Mouse (Mus musculus) liver, embryonic 13.5 days (tissue): ENCODE measurements at regions not wholly inside any gene's neighbourhood (a gene's known extent, or its start where the extent isn't known, plus 50 kb on each side); places are given as distances from the start of the nearest gene placed in this dataset.

Source experiments
- ATAC-seq: fragments of 200-750 bp; cut with Nextera tagmentation; 2 replicates; pipeline ENCODE4 v1.8.0; 2017; ENCODE audit warnings: low read depth, mild to moderate bottlenecking, moderate number of reproducible peaks, moderate library complexity
- DNase-seq: peaks from one replicate; pipeline ENCODE4 v3.0.0; 2022
- H3K27ac ChIP-seq: fragments of 300-500 bp; sonication (generic); 2 replicates; pipeline ENCODE4 v1.5.1; 2015; ENCODE audit warnings: moderate library complexity, mild to moderate bottlenecking, inconsistent platforms
- H3K27me3 ChIP-seq: fragments of 300-500 bp; sonication (generic); 2 replicates; pipeline ENCODE4 v1.6.1; 2015; ENCODE audit warnings: mild to moderate bottlenecking, inconsistent platforms
- H3K36me3 ChIP-seq: fragments of 300-500 bp; sonication (generic); 2 replicates; pipeline ENCODE4 v1.6.1; 2015; ENCODE audit warnings: mild to moderate bottlenecking, inconsistent platforms
- H3K4me1 ChIP-seq: fragments of 300-500 bp; sonication (generic); replicated peaks from 2 replicates; pipeline ENCODE4 v1.6.1; 2015; ENCODE audit warnings: inconsistent platforms
- H3K4me2 ChIP-seq: fragments of 300-500 bp; sonication (generic); 2 replicates; pipeline ENCODE4 v1.6.1; 2015; ENCODE audit warnings: inconsistent platforms, mild to moderate bottlenecking, moderate library complexity
- H3K4me3 ChIP-seq: fragments of 300-500 bp; sonication (generic); replicated peaks from 2 replicates; pipeline ENCODE4 v1.5.1; 2015; ENCODE audit warnings: mild to moderate bottlenecking, inconsistent platforms
- H3K9ac ChIP-seq: fragments of 300-500 bp; sonication (generic); 2 replicates; pipeline ENCODE4 v1.6.1; 2015; ENCODE audit warnings: mild to moderate bottlenecking, inconsistent platforms
- H3K9me3 ChIP-seq: fragments of 300-500 bp; sonication (generic); replicated peaks from 2 replicates; pipeline ENCODE4 v1.6.1; 2016; ENCODE audit warnings: inconsistent platforms
- WGBS: fragments of 180-500 bp; shearing (Covaris S2); methylation state at CpG from one replicate; pipeline ENCODE4 v1.1.7; 2015; ENCODE audit not compliant: insufficient replicate concordance; 5-methylcytosine and 5-hydroxymethylcytosine counted together

DNA sequence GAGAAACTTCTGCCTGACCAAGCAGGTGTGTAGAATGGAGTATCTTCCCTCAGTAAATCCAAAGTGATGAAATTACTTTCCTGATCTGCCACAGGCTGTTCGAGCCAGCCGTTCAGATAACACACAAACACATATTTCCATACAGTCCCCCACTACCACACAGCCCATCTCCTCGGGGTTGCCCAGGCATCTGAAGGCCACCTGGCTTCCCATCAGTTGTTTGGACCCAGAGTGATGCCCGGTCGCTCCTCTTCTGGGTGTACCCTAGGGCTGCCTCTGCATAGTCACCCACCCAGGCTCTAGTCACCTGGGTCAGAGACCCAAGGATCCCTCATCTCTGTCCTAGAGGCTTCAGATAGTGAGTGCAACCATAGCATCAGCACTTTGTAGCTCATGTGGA lies 107.9 kb downstream of the CK137956 start:
- 68% methylated on average over 5 of the region's 5 CpGs for WGBS
- Histone ChIP-seq H3K27me3 (no peaks in the 10 kb centered on the region), H3K4me2 (no peak overlapping the region), H3K36me3 (no peaks in the 10 kb centered on the region), H3K9me3 (peaks cover 20% of the 10 kb centered on the region; the same call in 1 of the 2 replicates), H3K4me3 (no peak overlapping the region), H3K4me1 (no peaks in the 10 kb centered on the region), H3K9ac (no peak overlapping the region), H3K27ac (no peak overlapping the region)
- ATAC-seq (no peak), DNase-seq (no peak)

DNA sequence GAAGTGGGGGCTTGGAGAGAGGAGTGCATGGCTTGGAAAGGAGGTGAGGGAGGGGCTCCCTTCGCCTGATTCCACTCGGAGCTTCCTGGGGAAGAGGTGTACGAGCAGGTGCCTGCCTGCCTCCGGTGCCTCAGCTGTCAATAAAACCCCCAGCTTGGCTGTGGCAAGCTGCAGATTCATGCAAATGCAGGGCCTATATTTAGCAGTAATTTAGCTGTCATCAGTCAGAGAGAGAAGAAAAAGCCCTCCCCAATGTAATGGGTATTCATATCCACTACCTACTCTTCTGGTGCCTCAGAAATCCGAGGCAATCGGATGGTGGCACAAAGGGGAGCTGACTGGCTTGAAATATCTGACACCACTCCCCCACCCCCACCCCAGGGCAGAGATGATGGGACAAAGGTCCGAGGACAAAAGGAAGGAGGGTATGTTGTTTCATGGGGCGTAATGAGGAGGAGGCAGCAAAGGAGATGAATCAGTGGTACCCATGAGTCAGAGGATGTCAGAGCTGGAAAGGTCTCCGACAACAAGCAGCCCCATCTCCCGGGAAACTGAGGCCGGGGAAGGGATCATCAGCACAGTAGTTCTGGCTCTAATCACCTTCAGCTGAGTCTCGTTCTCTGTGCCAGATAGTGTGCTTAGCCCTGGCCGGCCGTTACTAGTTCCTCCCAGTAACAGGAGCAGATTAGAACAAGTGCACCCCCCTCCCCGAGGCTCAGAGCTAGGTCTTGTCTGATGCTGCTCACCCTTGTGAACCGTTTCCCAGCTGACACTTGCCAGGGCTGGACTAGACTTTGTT lies 109.2 kb downstream of the CK137956 start:
- 60% methylated on average over 16 of the region's 16 CpGs for WGBS
- H3K36me3 ChIP-seq, result no peaks in the 10 kb centered on the region
- DNase-seq (no peak), ATAC-seq (no peak)
- H3K9ac ChIP-seq, result no peak overlapping the region
- peaks cover 22% of the 10 kb centered on the region; the same call in 1 of the 2 replicates for H3K9me3 ChIP-seq
- H3K27me3 ChIP-seq, result no peaks in the 10 kb centered on the region
- no peak overlapping the region for H3K4me2 ChIP-seq
- H3K27ac ChIP-seq, result no peak overlapping the region
- no peaks in the 10 kb centered on the region for H3K4me1 ChIP-seq
- H3K4me3 ChIP-seq, result no peak overlapping the region

DNA sequence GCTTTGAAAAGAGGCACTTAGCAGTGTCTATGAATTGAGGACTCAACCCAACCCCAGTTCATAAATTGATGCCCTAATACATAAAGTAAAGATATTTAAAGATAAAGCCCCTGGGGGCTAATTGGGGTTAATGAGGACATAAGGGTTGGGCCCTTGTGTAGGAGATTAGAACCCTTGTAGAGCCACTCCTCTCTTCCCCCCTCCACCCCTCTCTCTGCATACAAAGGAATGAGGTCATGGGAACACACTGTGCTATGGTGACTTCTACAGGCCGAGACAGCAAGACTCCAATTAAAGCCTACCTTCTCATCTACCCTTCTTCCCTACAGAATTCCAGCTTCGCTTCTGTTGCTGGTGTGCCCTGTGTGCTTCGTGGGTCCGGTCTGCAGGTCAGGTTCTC lies 110.5 kb downstream of the CK137956 start:
- Histone ChIP-seq H3K27me3 (no peaks in the 10 kb centered on the region), H3K27ac (no peak overlapping the region), H3K4me3 (no peak overlapping the region), H3K36me3 (no peaks in the 10 kb centered on the region), H3K4me2 (no peak overlapping the region), H3K4me1 (no peaks in the 10 kb centered on the region), H3K9me3 (peaks cover 22% of the 10 kb centered on the region; the same call in 1 of the 2 replicates), H3K9ac (no peak overlapping the region)
- DNase-seq (no peak), ATAC-seq (no peak)
- WGBS, result 63% methylated on average over 4 of the region's 4 CpGs

DNA sequence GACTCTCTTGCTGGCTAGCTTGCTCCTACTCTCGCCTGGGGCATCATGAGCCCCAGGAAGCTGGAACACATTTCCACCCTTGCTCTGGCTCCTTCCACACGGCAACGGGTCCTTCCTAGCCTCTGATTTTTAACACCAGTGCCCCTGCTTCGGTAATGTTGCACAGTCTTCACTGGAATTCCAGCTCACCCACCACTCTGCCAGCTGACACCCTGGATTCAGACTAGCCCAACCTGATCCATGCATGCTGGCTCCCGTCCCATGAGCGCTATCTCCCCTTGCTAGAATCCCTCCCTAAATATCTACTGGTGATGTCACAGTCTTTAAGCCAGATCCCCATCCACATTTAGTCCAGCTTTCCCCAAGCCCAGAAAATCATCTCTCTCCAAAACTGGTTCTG lies 111.2 kb downstream of the CK137956 start:
- Histone ChIP-seq H3K36me3 (no peaks in the 10 kb centered on the region), H3K4me1 (no peaks in the 10 kb centered on the region), H3K9me3 (peaks cover 27% of the 10 kb centered on the region; the same call in 1 of the 2 replicates), H3K4me3 (no peak overlapping the region), H3K9ac (no peak overlapping the region), H3K4me2 (no peak overlapping the region), H3K27ac (no peak overlapping the region), H3K27me3 (no peaks in the 10 kb centered on the region)
- WGBS, result 68% methylated on average over 6 of the region's 6 CpGs
- DNase-seq, result no peak
- no peak for ATAC-seq

DNA sequence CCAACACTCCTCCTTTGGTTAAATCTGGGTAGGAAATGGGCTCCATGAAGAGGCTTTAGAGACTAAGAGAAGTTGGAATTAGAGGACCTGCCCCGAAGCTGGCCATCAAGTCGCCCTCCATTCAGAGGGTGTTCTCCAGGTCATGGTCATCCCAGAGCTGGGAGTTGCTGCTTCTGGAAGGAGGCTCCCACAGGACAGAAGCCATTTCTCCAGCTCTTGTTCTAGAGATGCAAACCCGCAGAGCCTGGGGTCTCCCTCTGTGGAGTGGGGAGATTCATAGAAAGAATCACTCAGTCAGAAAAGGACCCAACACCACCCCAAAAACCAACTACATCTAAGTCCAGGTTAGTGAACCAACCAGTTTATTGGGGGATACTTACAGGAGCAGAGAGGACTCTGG lies 112.2 kb downstream of the CK137956 start:
- no peak overlapping the region for H3K9ac ChIP-seq
- no peak overlapping the region for H3K4me3 ChIP-seq
- ATAC-seq (no peak), DNase-seq (no peak)
- H3K27me3 ChIP-seq, result no peaks in the 10 kb centered on the region
- H3K9me3 ChIP-seq, result peaks cover 27% of the 10 kb centered on the region; the same call in 1 of the 2 replicates
- no peaks in the 10 kb centered on the region for H3K36me3 ChIP-seq
- H3K4me2 ChIP-seq, result no peak overlapping the region
- H3K27ac ChIP-seq, result no peak overlapping the region
- H3K4me1 ChIP-seq, result no peaks in the 10 kb centered on the region
- WGBS, result 55% methylated on average over 3 of the region's 3 CpGs

DNA sequence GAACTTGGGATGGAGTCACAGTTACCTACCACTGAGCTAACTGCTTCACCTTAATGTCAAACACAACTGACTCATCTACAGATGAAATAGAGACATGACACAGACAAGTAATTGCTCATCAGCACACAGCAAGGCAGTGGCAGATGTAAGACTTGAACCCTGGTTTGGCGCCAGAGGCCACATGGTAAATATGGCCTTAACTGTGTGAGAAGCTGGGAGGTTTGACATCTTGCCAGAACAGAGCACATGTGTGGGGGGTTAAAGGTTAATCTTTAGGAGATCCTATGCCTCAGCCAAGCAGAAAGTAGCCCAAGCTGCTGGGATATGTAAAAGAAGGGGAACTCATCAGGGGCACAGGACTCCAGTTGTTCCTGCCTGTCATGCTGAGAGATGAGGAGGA lies 114.9 kb downstream of the CK137956 start:
- ATAC-seq (no peak), DNase-seq (no peak)
- no peaks in the 10 kb centered on the region for H3K27me3 ChIP-seq
- H3K9me3 ChIP-seq, result peaks cover 25% of the 10 kb centered on the region; the same call in 1 of the 2 replicates
- H3K4me1 ChIP-seq, result no peaks in the 10 kb centered on the region
- 72% methylated on average over 1 of the region's 1 CpGs for WGBS
- H3K9ac ChIP-seq, result no peak overlapping the region
- no peak overlapping the region for H3K4me2 ChIP-seq
- no peaks in the 10 kb centered on the region for H3K36me3 ChIP-seq
- no peak overlapping the region for H3K4me3 ChIP-seq
- no peak overlapping the region for H3K27ac ChIP-seq

DNA sequence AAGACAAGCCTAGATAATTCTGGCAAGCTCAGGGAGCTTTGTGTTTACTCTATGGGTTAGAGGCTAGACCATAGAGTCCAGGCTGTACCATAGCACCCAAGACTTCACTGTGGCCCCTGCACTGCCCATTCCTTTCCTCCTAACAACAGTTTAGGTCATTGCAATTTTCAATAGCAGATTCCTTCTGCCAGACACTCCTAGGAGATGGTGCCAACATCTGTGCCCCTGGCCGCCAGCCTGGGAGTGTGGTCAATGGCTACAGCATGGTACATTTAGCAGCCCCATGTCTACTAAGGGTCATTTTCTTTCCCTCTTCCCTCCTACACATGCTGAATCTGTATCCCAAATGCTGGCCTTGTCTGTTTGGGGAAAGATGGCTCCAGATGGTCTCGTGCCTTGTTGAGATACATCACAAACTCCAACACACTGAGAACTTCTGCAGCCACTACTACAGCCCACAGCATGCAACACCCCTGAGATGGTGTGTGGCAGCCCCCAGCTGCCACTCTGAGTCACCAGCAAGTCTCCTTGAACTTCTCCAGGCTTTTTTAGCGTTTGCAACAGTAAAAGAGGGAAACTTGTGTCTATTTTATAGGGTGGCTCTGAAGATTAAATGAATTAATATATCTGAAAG lies 115.9 kb downstream of the CK137956 start:
- WGBS, result 48% methylated on average over 3 of the region's 3 CpGs
- Histone ChIP-seq H3K27me3 (no peaks in the 10 kb centered on the region), H3K36me3 (no peaks in the 10 kb centered on the region), H3K9ac (no peak overlapping the region), H3K9me3 (peaks cover 21% of the 10 kb centered on the region; the same call in 1 of the 2 replicates), H3K4me3 (no peak overlapping the region), H3K4me2 (no peak overlapping the region), H3K4me1 (no peaks in the 10 kb centered on the region), H3K27ac (no peak overlapping the region)
- no peak for DNase-seq
- ATAC-seq, result no peak

DNA sequence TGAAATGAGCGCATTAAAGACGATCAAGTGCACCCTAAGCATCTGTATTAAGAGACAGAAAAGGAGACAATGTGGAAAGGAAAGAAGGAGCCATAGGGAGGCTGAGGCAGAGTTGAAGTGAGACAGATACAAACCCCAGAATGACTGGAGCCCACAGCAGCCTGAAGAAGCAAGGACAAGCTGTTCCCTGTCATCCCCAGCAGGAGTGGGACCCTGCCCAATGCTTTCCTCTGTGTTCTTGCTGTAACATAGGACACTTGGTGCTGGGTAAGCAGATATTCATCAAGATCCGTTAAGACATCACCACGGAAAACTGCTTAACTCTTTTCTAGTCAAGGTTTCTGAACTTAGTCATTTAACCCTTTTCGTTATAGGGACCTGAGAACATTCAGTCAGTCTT lies 121.4 kb downstream of the CK137956 start:
- Histone ChIP-seq H3K9ac (no peak overlapping the region), H3K27ac (no peak overlapping the region), H3K4me3 (no peak overlapping the region), H3K27me3 (no peaks in the 10 kb centered on the region), H3K36me3 (no peaks in the 10 kb centered on the region), H3K4me2 (no peak overlapping the region), H3K9me3 (peaks cover 16% of the 10 kb centered on the region; the same call in 1 of the 2 replicates), H3K4me1 (no peaks in the 10 kb centered on the region)
- 69% methylated on average over 5 of the region's 5 CpGs for WGBS
- no peak for ATAC-seq
- DNase-seq, result no peak

DNA sequence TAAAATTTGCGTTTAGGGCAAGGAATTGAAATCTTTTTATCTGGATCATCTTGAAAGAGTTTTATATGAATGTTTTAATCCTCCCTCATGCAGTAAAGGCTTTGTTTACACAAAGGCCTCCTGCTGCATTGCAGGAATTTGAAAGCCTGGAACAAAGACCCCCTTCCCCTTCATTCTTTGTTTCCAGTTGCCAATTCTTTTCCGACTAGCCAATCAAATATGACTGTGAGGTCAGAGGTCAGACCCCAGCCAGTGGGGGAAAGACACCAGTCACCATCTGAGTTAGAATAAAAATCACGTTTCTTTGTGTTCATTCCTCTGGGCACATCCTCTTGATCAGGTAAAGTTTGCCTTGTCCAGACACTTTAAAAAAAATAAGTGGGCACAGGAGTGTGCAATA lies 124.4 kb downstream of the CK137956 start:
- no peak for DNase-seq
- WGBS, result 32% methylated on average over 3 of the region's 3 CpGs
- Histone ChIP-seq H3K9me3 (peaks cover 16% of the 10 kb centered on the region; the same call in 1 of the 2 replicates), H3K4me2 (no peak overlapping the region), H3K27ac (no peak overlapping the region), H3K27me3 (no peaks in the 10 kb centered on the region), H3K9ac (no peak overlapping the region), H3K4me1 (no peaks in the 10 kb centered on the region), H3K4me3 (no peak overlapping the region), H3K36me3 (no peaks in the 10 kb centered on the region)
- no peak for ATAC-seq

DNA sequence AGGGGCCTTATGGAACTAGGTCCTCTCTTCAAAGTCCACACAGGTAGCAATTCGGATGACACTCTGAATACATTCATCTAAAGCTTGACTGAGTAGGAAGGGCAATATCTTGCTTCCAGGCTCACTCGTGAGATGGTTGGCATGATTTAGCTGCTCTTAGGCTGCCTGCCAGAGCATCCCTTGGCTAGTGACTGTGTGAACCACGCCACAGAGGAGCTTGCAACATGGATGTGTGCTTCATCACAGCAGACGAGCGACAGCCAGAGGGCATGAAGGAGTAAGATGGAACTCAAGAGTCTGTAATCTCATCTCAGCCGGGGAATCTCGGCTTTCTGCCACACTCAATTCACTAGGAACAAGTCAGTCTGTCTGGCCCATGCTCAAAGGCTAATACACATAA lies 127.3 kb downstream of the CK137956 start:
- Histone ChIP-seq H3K4me1 (no peaks in the 10 kb centered on the region), H3K27ac (no peak overlapping the region), H3K9ac (no peak overlapping the region), H3K4me3 (no peak overlapping the region), H3K36me3 (no peaks in the 10 kb centered on the region), H3K27me3 (no peaks in the 10 kb centered on the region), H3K9me3 (peaks cover 12% of the 10 kb centered on the region; the same call in 1 of the 2 replicates), H3K4me2 (no peak overlapping the region)
- WGBS, result 62% methylated on average over 7 of the region's 7 CpGs
- no peak for DNase-seq
- no peak for ATAC-seq

DNA sequence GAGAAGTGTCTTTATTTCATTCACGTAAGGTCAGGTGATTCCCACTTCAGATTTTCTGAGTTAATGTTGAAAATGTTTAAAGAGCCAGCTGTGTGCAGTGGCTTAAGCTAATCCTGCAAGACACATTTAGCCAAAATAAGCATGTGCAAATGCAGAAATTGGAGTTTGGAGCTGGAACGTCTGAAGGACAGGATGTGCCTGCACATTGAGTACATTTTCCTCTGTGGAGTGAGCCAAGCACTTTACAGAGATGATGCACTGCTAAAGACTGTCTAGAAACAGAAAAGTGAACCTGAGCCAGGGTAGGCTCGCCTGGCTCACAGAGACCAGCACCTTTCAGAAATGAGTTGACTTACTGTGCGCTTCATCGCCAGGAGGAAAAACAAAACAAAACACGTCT lies 137.1 kb downstream of the CK137956 start:
- no peaks in the 10 kb centered on the region for H3K27me3 ChIP-seq
- no peak for ATAC-seq
- no peaks in the 10 kb centered on the region for H3K36me3 ChIP-seq
- no peak overlapping the region for H3K4me2 ChIP-seq
- 69% methylated on average over 6 of the region's 6 CpGs for WGBS
- H3K9me3 ChIP-seq, result no peaks in the 10 kb centered on the region
- no peak overlapping the region for H3K4me3 ChIP-seq
- no peak overlapping the region for H3K9ac ChIP-seq
- no peaks in the 10 kb centered on the region for H3K4me1 ChIP-seq
- no peak overlapping the region for H3K27ac ChIP-seq
- DNase-seq, result no peak

DNA sequence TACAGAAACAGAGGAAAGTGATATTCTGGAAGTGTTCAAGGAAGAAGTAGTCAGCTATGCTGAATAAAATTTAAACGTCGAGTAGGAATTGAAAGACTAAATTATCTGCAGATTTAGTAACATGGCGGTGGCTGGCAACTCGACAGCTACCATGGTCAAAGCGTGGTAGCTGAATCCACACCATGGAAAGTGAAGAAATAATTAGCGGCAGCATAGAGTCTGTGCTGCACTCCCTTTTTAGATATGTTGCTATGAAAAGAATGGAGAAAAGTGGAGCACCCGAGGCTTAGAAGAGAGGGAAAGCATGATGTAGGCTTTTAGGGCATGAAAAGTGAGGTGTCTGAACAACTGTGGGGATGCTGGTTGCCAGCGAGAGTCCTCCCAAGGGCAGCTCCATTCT lies 143.8 kb downstream of the CK137956 start:
- Histone ChIP-seq H3K9me3 (0 out of 2 replicates have a peak, but pooled peaks cover 5% of the 10 kb centered on the region), H3K27ac (no peak overlapping the region), H3K27me3 (no peaks in the 10 kb centered on the region), H3K36me3 (no peaks in the 10 kb centered on the region), H3K4me3 (no peak overlapping the region), H3K4me2 (no peak overlapping the region), H3K9ac (no peak overlapping the region), H3K4me1 (no peaks in the 10 kb centered on the region)
- no peak for DNase-seq
- 72% methylated on average over 8 of the region's 8 CpGs for WGBS
- ATAC-seq, result no peak
